Mouse (Mus musculus) spleen, adult 2 months (tissue): Measurements from ENCODE around the gene Eml6. TPM values are rescaled to one million over a fixed set of nuclear protein-coding genes. Genes with fewer than 3 reads are reported as not detected.
"Not testable (repeated sequence)": the region's sequence is repeated elsewhere in the genome, so short reads cannot be mapped to it uniquely, and the experiment has no call there.

Source experiments
- DNase-seq, 2 experiments: peaks; one replicate each; pipeline versions ENCODE4 v3.0.0 to v3.0.0-alpha.2; 2012 to 2021; ENCODE audit warnings: low spot score in 2 of 2, low read depth in 1 of 2
- H3K27ac ChIP-seq: fragments of 200-500 bp; 2 replicates; pipeline ENCODE4 v1.5.1; 2012; ENCODE audit warnings: low read length, inconsistent platforms; ENCODE audit not compliant: insufficient read depth
- H3K27me3 ChIP-seq: fragments of 200-500 bp; 2 replicates; pipeline ENCODE4 v1.6.1; 2012; ENCODE audit warnings: mild to moderate bottlenecking, moderate library complexity, low read length, inconsistent platforms; ENCODE audit not compliant: control insufficient read depth, insufficient read depth
- H3K36me3 ChIP-seq: fragments of 200-500 bp; 2 replicates; pipeline ENCODE4 v1.6.1; 2012; ENCODE audit warnings: mild to moderate bottlenecking, low read length, inconsistent platforms; ENCODE audit not compliant: control insufficient read depth, insufficient read depth
- H3K4me1 ChIP-seq: fragments of 200-500 bp; 2 replicates; pipeline ENCODE4 v1.6.1; 2011; ENCODE audit warnings: inconsistent platforms; ENCODE audit not compliant: control insufficient read depth, insufficient read depth, insufficient read length
- H3K4me3 ChIP-seq: fragments of 200-500 bp; 2 replicates; pipeline ENCODE4 v1.5.1; 2011; ENCODE audit warnings: mild to moderate bottlenecking, inconsistent platforms; ENCODE audit not compliant: insufficient read depth, insufficient read length; ENCODE audit errors: extremely low read depth
- CTCF ChIP-seq: fragments of 200-500 bp; IDR thresholded peaks from 2 replicates; pipeline ENCODE4 v1.5.1; 2011; ENCODE audit warnings: mild to moderate bottlenecking, inconsistent platforms; ENCODE audit not compliant: insufficient read depth, insufficient read length, insufficient replicate concordance; ENCODE audit errors: extremely low read depth
- POLR2A ChIP-seq: fragments of 200-500 bp; IDR thresholded peaks from 2 replicates; pipeline ENCODE4 v1.6.1; 2011; ENCODE audit warnings: low read depth, low read length, inconsistent platforms
- WGBS: fragments of 180-500 bp; shearing (Covaris S2); methylation state at CpG from one replicate; pipeline ENCODE4 v1.1.7; 2018; 5-methylcytosine and 5-hydroxymethylcytosine counted together
- polyA plus RNA-seq: library from polyadenylated mRNA; depleted of rRNA; stranded (reverse); fragments of >200 nt; gene quantifications from 2 replicates; pipeline ENCODE4 v1.2.3, GENCODE M21; 2012

Eml6 gene
- polyA plus RNA-seq, 1 experiment: 0.98 TPM

- H3K27ac ChIP-seq: no peak overlapping the region
- no peak for TF ChIP-seq POLR2A
- no peak for TF ChIP-seq CTCF
- DNase-seq: no peak
- no peaks in the 10 kb centered on the region for H3K4me1 ChIP-seq
- 67% methylated on average over 1 of the region's 1 CpGs for WGBS
- H3K27me3 ChIP-seq: no peaks in the 10 kb centered on the region
- no peak overlapping the region for H3K4me3 ChIP-seq
- no peaks in the 10 kb centered on the region for H3K36me3 ChIP-seq
Observed at GRCm38 (mm10) chr11:29884355-29884754, 141.5 kb downstream of the Eml6 start.

- WGBS: 82% methylated on average over 4 of the region's 4 CpGs
- TF ChIP-seq POLR2A (no peak), CTCF (no peak)
- no peaks in the 10 kb centered on the region for H3K4me1 ChIP-seq
- DNase-seq: no peak
- no peaks in the 10 kb centered on the region for H3K36me3 ChIP-seq
- H3K4me3 ChIP-seq: no peak overlapping the region
- H3K27ac ChIP-seq: no peak overlapping the region
- no peaks in the 10 kb centered on the region for H3K27me3 ChIP-seq
Observed at GRCm38 (mm10) chr11:29883024-29883423, 142.8 kb downstream of the Eml6 start.

DNA sequence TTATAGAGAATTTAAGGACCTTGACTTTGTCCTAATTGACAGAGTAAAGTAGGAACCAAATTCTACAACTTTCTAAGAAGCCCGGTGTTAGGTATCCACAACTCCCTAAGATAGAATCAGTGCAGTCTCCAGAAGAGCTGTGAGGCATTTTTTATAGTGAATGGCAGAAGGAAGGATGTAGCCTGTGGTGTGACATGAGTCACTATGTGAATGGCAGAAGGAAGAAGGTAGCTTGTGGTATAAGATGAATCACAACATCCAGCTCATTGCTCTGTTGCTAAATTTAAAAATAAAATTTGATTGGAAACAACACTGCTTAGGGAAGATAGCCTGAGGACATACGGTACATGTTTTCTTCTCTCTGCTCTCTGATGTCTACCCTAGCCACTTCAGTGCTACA is 146.2 kb downstream of the Eml6 start:
- Histone ChIP-seq H3K27ac (no peak overlapping the region), H3K4me3 (no peak overlapping the region), H3K4me1 (no peaks in the 10 kb centered on the region), H3K36me3 (no peaks in the 10 kb centered on the region), H3K27me3 (no peaks in the 10 kb centered on the region)
- TF ChIP-seq CTCF: no peak
- no peak for TF ChIP-seq POLR2A
- 68% methylated on average over 2 of the region's 2 CpGs for WGBS
- DNase-seq: no peak

DNA sequence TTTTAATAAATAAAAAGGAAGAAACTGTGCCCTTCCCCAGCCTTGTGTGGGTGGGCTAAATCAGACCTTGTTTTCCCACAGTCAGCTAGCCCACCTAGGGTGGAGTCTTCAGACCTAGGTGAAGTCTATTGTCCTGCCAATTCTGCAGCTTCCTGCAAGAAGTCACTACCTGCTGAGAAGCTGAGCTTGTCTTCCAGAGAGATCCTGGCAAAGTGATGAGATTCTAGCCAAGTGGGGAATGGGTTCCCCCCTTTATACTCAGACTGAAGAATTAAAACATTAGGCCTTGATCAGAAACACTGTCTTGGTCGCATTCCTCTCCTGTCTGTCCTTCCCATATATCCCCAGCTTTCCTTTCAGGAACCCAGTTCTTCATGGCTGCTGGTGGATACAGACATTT is 147.9 kb downstream of the Eml6 start:
- WGBS: 89% methylated on average over 1 of the region's 1 CpGs
- Histone ChIP-seq H3K27ac (no peak overlapping the region), H3K27me3 (no peaks in the 10 kb centered on the region), H3K36me3 (no peaks in the 10 kb centered on the region), H3K4me3 (no peak overlapping the region), H3K4me1 (no peaks in the 10 kb centered on the region)
- no peak for DNase-seq
- TF ChIP-seq CTCF: no peak
- TF ChIP-seq POLR2A: no peak

- no peak overlapping the region for H3K4me3 ChIP-seq
- TF ChIP-seq POLR2A: no peak
- no peak for TF ChIP-seq CTCF
- no peaks in the 10 kb centered on the region for H3K36me3 ChIP-seq
- no peaks in the 10 kb centered on the region for H3K27me3 ChIP-seq
- H3K27ac ChIP-seq: no peak overlapping the region
- DNase-seq: no peak
- H3K4me1 ChIP-seq: no peaks in the 10 kb centered on the region
- 87% methylated on average over 3 of the region's 3 CpGs for WGBS
Observed at GRCm38 (mm10) chr11:29877280-29877679, 148.6 kb downstream of the Eml6 start.

GRCm38 (mm10) chr11:29874781-29875180 is 151.1 kb downstream of the Eml6 start:
- H3K4me1 ChIP-seq, H3K4me3 ChIP-seq, H3K36me3 ChIP-seq, H3K27ac ChIP-seq, DNase-seq, H3K27me3 ChIP-seq: not testable (repeated sequence)
- 78% methylated on average over 1 of the region's 1 CpGs for whole genome bisulfite sequencing

DNA sequence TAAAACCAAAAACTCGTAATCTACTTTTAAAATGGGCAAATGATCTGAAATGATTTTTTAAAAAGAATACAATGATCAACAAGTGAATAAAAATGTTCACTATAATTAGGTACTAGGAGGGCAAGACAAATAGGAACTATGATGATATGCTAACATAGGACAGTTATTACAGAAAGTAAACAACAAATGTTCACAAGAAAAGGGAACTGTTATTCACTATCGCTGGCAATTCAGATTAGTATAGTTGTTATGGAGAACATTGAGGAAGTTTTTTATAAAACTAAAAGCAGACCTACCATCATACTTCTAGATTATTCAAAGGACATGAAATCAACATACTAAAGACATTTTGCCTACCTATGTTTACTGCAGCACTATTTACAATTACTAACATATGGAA is 155.7 kb downstream of the Eml6 start:
- DNase-seq: no peak
- TF ChIP-seq CTCF (no peak), POLR2A (no peak)
- H3K4me1 ChIP-seq: no peaks in the 10 kb centered on the region
- no peak overlapping the region for H3K4me3 ChIP-seq
- no peak overlapping the region for H3K27ac ChIP-seq
- H3K27me3 ChIP-seq: no peaks in the 10 kb centered on the region
- WGBS: 87% methylated on average over 2 of the region's 2 CpGs
- no peaks in the 10 kb centered on the region for H3K36me3 ChIP-seq
